Mouse (Mus musculus) left cerebral cortex, postnatal 10 days (tissue): ENCODE measurements around the gene Rcbtb1. TPM values are rescaled to one million over a fixed set of nuclear protein-coding genes. Genes with fewer than 3 reads are reported as not detected.
A peak's percentile ranks its signal among the peaks of the same experiment; 100 is the strongest.
"Not testable (repeated sequence)": the region's sequence is repeated elsewhere in the genome, so short reads cannot be mapped to it uniquely, and the experiment has no call there.

ENCODE experiments used
- DNase-seq, 2 experiments: peaks; one replicate each; pipeline ENCODE4 v3.0.0; 2021 to 2022; ENCODE audit warnings: low spot score in 2 of 2, mixed read lengths in 1 of 2; ENCODE audit errors: extremely low spot score in 1 of 2
- intact Hi-C: fragments of 180-260 bp; cut with DNase I; formaldehyde crosslinking; loops from one replicate; pipeline ENCODE4 v1.15.1; 2025
- total RNA-seq, 2 experiments: library from RNA; stranded (reverse); gene quantifications; 2 replicates each; pipeline ENCODE4 v1.2.3; 2021

Rcbtb1 gene
- total RNA-seq, 2 experiments from 2014 or later, result 23.2 to 26.2 TPM

GRCm38 (mm10) chr14:59250350-59250749, 49.3 kb downstream of the Rcbtb1 start:
- intact Hi-C loops, result not testable (repeated sequence)
- DNase-seq, result peak in 1 of 2 experiments; percentile 24

- intact Hi-C loops, DNase-seq: not testable (repeated sequence)
Observed at GRCm38 (mm10) chr14:59255861-59256260, 54.9 kb downstream of the Rcbtb1 start.

- DNase-seq, result no peak
Observed at GRCm38 (mm10) chr14:59260056-59260455, 59.0 kb downstream of the Rcbtb1 start, which contains the start of gene Gm6904. Gene Gm6904, minus strand, starts transcription at chr14:59260216.

GRCm38 (mm10) chr14:59274961-59275360, 74.0 kb downstream of the Rcbtb1 start:
- intact Hi-C loops, DNase-seq: not testable (repeated sequence)

More at GRCm38 (mm10) chr14:59260056-59260455, 59.0 kb downstream of the Rcbtb1 start, which contains the start of gene Gm6904:
- intact Hi-C loops, result no loop called here

Other genes with a start within 250 kb of the Rcbtb1 start
- gene 1700129C05Rik, start 58.3 kb upstream of the Rcbtb1 start, total RNA-seq, result not detected
- not detected for gene Gm5142, start 22.5 kb upstream of the Rcbtb1 start, total RNA-seq
- not detected for gene Gm6904, start 59.0 kb downstream of the Rcbtb1 start, total RNA-seq
- gene Phf11a, start 96.3 kb downstream of the Rcbtb1 start, total RNA-seq, result not detected
- gene Phf11b, start 140.1 kb downstream of the Rcbtb1 start, total RNA-seq, result not detected
- gene Phf11d, start 164.3 kb downstream of the Rcbtb1 start, total RNA-seq, result under 1 TPM; 0.47 to 0.51 TPM
- gene Phf11c, start 194.2 kb downstream of the Rcbtb1 start, total RNA-seq, result under 1 TPM; 0.39 to 0.59 TPM
- gene Setdb2, start 239.7 kb downstream of the Rcbtb1 start, total RNA-seq, result 1 to 10 TPM; 3.8 to 4.0 TPM
- 10 to 100 TPM; 19.3 to 22.0 TPM for gene Cab39l, start 239.8 kb downstream of the Rcbtb1 start, total RNA-seq